Mouse (Mus musculus) Muller cell, postnatal 12 days (primary cell): Measurements from ENCODE around the gene Mrpl32.

ENCODE experiments used
- DNase-seq: peaks from one replicate; pipeline ENCODE4 v3.0.0-alpha.2; 2015; ENCODE audit errors: inconsistent ontology term

The Mrpl32 gene

GRCm38 (mm10) chr13:14612926-14613529 lies at the start of gene Mrpl32, which contains the start of gene Psma2:
TSS of gene Mrpl32 (minus strand) at chr13:14613165.
TSS of gene Psma2 (plus strand) at chr13:14613240.
- peak; percentile 97 for DNase-seq

DNA sequence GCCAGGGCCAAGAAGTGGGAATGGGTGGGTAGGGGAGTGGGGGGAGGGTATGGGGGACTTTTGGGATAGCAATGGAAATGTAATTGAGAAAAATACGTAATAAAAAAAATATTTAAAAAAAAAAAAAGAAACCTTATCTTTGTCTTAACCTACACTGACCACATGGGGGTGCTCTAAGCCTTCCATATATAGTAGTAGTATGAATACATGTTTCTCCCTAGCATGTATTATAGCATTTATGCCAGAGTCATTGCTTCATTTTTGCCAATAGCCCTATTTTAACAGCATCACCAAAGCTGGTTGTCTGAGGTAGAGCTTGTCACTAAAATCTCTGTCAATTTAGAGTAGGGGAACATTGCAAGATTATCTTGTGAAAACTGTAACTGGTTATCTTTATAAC lies 36.3 kb upstream of the Mrpl32 start:
- DNase-seq, result peak; percentile 22

GRCm38 (mm10) chr13:14639998-14640397 lies 27.0 kb upstream of the Mrpl32 start:
- DNase-seq, result no peak

GRCm38 (mm10) chr13:14629726-14630641 lies 17.0 kb upstream of the Mrpl32 start, which contains the start of gene AW209491:
TSS of gene AW209491 (plus strand) at chr13:14630154.
- peak; percentile 91 for DNase-seq

DNA sequence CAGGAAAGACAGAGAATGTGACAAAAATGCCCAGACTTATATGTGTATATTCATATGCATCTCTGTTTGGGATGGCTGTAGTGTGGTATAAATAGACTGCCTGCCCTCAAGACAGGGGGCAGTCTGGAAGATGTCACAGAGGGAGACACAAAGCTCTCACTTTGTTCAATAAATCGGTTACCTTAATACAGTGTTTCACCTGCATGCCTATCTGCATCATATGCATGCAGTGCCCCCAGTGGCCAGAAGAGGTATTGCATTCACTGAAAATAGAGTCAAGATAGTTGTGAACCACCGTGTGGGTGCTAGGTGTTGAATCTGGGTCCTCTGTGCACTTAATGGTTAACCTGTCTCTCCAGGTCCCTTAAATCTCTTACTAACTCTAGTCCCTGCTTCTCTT lies 5.8 kb upstream of the Mrpl32 start:
- DNase-seq, result no peak

- no peak for DNase-seq
Measured at GRCm38 (mm10) chr13:14613553-14613952, 588 bp upstream of the Mrpl32 start.

DNA sequence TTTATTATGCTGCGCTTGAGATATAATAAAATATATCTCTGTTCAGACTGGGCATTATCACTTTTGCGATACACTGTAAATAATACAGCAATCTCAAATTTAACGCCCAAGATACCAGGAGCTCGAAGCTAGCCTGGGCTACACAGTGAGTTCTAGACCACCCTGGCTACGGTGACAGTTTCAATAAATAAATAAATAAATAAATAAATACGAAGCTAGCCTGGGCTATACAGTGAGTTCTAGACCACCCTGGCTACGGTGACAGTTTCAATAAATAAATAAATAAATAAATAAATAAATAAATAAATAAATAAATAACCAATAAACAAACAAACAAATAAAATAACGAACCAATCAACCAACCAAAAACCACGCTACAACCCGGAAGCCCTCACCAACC lies 502 bp downstream of the Mrpl32 start:
- DNase-seq, result no peak

DNA sequence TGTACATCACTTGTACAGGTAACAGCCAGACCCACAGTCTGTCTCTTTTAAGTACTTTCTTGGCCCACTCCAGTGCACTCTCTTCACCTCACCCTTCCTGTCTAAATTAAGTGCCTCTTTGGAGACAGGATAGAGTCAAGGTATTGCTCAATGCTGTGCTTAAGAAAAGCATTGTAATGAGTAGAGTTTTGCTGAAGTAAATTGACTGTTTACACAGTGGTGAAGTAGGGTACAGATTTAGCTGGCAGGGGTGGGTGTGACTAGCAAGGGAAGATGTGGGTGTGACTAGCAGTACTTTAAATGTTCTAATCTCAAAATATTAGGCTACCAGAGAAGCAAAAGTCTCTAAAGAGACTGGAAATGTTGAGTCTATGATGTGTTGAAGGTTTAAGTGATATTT lies 5.3 kb downstream of the Mrpl32 start:
- DNase-seq, result no peak

GRCm38 (mm10) chr13:14602744-14603143 lies 10.2 kb downstream of the Mrpl32 start:
- no peak for DNase-seq

- no peak for DNase-seq
Measured at GRCm38 (mm10) chr13:14580392-14580791, 32.6 kb downstream of the Mrpl32 start.

GRCm38 (mm10) chr13:14574128-14574527 lies 38.8 kb downstream of the Mrpl32 start:
- DNase-seq, result no peak

DNA sequence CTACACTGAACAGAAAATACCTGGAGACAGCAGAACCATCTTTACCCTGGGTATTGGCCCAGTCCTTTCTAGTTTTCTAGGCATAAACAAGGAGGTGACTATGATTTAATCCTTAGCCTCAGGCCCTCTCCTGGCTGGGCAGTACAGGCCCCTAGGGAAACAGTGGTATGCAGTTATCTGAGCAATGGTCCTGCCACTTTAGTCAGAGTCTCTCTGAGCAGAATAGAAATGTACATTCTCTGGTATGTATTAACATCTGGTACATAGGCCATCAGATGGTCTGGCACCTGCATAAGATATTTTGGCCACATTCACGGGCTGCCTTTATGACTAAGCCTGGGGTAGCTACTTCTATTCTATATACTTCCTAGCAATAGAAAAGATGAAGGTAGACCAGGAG lies 51.6 kb downstream of the Mrpl32 start:
- no peak for DNase-seq
